Mouse (Mus musculus): ENCODE data around the gene Adam15. TPM values are rescaled to one million over a fixed set of nuclear protein-coding genes. Genes with fewer than 3 reads are reported as not detected.

Gene Adam15
- polyA plus RNA-seq, 2 experiments: 45.9 to 80.4 TPM

DNA sequence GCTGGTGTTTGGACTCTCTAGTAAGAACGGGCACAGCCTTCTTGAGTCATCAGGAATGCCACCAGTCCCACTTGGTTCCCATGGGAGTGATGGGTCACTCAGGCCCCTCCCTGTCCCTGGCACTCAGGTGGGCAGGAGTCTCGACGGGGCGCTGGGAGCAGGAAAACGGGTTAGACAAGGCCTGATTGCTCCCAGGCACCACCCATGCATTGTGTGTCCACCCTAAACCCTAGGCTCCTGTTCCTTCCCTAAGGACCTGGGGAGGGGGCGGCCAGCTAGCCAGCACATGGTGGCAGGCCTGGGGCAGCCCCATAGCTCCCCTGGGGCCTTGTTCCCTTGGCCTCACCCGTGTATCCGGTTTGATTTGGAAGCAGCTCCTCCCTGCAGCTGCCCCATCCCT lies 31.5 kb downstream of the Adam15 start:
- Histone ChIP-seq H3K4me3 (replicated peaks; ENCODE audit: low read length) (no peak overlapping the region), H3K27me3 (ENCODE audit: control insufficient read depth, insufficient read depth, low read length) (peaks cover 10% of the 10 kb centered on the region)
- TF ChIP-seq POLR2A (IDR thresholded peaks at IDR 0.05; ENCODE audit: borderline replicate concordance, extremely low read depth, insufficient read depth, insufficient read length): no peak

GRCm38 (mm10) chr3:89317246-89317645 lies 32.5 kb downstream of the Adam15 start:
- Histone ChIP-seq H3K4me3 (replicated peaks; ENCODE audit: low read length) (no peak overlapping the region), H3K9me3 (ENCODE audit: control insufficient read depth, low read length) (no peaks in the 10 kb centered on the region), H3K27ac (replicated peaks; ENCODE audit: low read depth, low read length) (no peak overlapping the region), H3K4me2 (replicated peaks; ENCODE audit: low read depth, low read length, severe bottlenecking) (no peak overlapping the region), H3K27me3 (ENCODE audit: control insufficient read depth, insufficient read depth, low read length) (peaks cover 10% of the 10 kb centered on the region), H3K9ac (ENCODE audit: low read depth, low read length, severe bottlenecking) (no peak overlapping the region; the same call in 1 of the 2 replicates), H3K4me1 (ENCODE audit: control insufficient read depth, insufficient read depth, low read length) (peaks cover 51% of the 10 kb centered on the region), H3K36me3 (ENCODE audit: control insufficient read depth, insufficient read depth, low read length) (peaks cover 6% of the 10 kb centered on the region; the same call in 1 of the 2 replicates)
- 53% methylated on average over 6 of the region's 6 CpGs for WGBS
- no peak for TF ChIP-seq POLR2A (IDR thresholded peaks at IDR 0.05; ENCODE audit: borderline replicate concordance, extremely low read depth, insufficient read depth, insufficient read length)
- ATAC-seq (ENCODE audit: low FRiP score, low read depth): no peak
- DNase-seq (ENCODE audit: low spot score): no peak

More for the DNA sequence above, 31.5 kb downstream of the Adam15 start:
- WGBS: 67% methylated on average over 8 of the region's 8 CpGs
- Histone ChIP-seq H3K36me3 (ENCODE audit: control insufficient read depth, insufficient read depth, low read length) (peaks cover 6% of the 10 kb centered on the region; the same call in 1 of the 2 replicates), H3K4me1 (ENCODE audit: control insufficient read depth, insufficient read depth, low read length) (peaks cover 53% of the 10 kb centered on the region), H3K9me3 (ENCODE audit: control insufficient read depth, low read length) (no peaks in the 10 kb centered on the region), H3K4me2 (replicated peaks; ENCODE audit: low read depth, low read length, severe bottlenecking) (no peak overlapping the region), H3K27ac (replicated peaks; ENCODE audit: low read depth, low read length) (no peak overlapping the region), H3K9ac (ENCODE audit: low read depth, low read length, severe bottlenecking) (no peak overlapping the region)
- DNase-seq (ENCODE audit: low spot score) (no peak), ATAC-seq (ENCODE audit: low FRiP score, low read depth) (no peak)

DNA sequence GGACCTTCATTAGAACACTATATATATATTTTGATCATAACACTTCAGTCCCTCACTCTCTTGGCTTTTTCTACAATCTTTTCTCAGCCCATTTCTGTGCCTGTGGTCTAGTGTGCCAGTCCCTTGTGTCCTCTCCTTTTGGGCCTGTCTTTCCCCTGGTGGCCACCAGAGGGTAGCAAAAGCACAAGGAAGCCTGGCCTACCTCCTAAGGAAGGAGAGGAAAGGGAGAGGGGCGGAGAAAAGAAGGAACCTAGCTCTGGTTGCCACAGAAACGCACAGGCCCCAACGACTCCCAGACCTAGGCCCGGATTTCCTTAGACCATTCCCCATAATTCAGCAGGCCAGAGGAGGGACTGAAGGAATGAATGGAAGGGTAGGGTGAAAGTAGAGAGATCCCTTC lies 33.0 kb downstream of the Adam15 start:
- H3K4me3 ChIP-seq (replicated peaks; ENCODE audit: low read length): no peak overlapping the region
- 2% methylated on average over 4 of the region's 4 CpGs for WGBS
- H3K4me2 ChIP-seq (replicated peaks; ENCODE audit: low read depth, low read length, severe bottlenecking): peak overlapping the region; percentile 25; the same call in 1 of the 2 replicates
- ATAC-seq (ENCODE audit: low FRiP score, low read depth) (peak; percentile 41; the same call in 1 of the 2 replicates), DNase-seq (ENCODE audit: low spot score) (peak; percentile 86)
- peaks cover 51% of the 10 kb centered on the region for H3K4me1 ChIP-seq (ENCODE audit: control insufficient read depth, insufficient read depth, low read length)
- H3K9me3 ChIP-seq (ENCODE audit: control insufficient read depth, low read length): no peaks in the 10 kb centered on the region
- no peak overlapping the region for H3K9ac ChIP-seq (ENCODE audit: low read depth, low read length, severe bottlenecking)
- peaks cover 10% of the 10 kb centered on the region for H3K27me3 ChIP-seq (ENCODE audit: control insufficient read depth, insufficient read depth, low read length)
- H3K27ac ChIP-seq (replicated peaks; ENCODE audit: low read depth, low read length): no peak overlapping the region
- no peak for TF ChIP-seq POLR2A (IDR thresholded peaks at IDR 0.05; ENCODE audit: borderline replicate concordance, extremely low read depth, insufficient read depth, insufficient read length)
- H3K36me3 ChIP-seq (ENCODE audit: control insufficient read depth, insufficient read depth, low read length): peaks cover 6% of the 10 kb centered on the region; the same call in 1 of the 2 replicates

GRCm38 (mm10) chr3:89315930-89316831 lies 33.6 kb downstream of the Adam15 start:
- H3K9me3 ChIP-seq (ENCODE audit: control insufficient read depth, low read length): no peaks in the 10 kb centered on the region
- DNase-seq (ENCODE audit: low spot score) (no peak), ATAC-seq (ENCODE audit: low FRiP score, low read depth) (no peak)
- no peak for TF ChIP-seq POLR2A (IDR thresholded peaks at IDR 0.05; ENCODE audit: borderline replicate concordance, extremely low read depth, insufficient read depth, insufficient read length)
- H3K9ac ChIP-seq (ENCODE audit: low read depth, low read length, severe bottlenecking): no peak overlapping the region
- 12% methylated on average over 37 of the region's 40 CpGs for WGBS
- H3K4me3 ChIP-seq (replicated peaks; ENCODE audit: low read length): peak overlapping the region; percentile 26; the same call in 1 of the 2 replicates
- peaks cover 44% of the 10 kb centered on the region for H3K4me1 ChIP-seq (ENCODE audit: control insufficient read depth, insufficient read depth, low read length)
- peaks cover 10% of the 10 kb centered on the region for H3K27me3 ChIP-seq (ENCODE audit: control insufficient read depth, insufficient read depth, low read length)
- H3K36me3 ChIP-seq (ENCODE audit: control insufficient read depth, insufficient read depth, low read length): peaks cover 6% of the 10 kb centered on the region; the same call in 1 of the 2 replicates
- no peak overlapping the region for H3K27ac ChIP-seq (replicated peaks; ENCODE audit: low read depth, low read length)
- peak overlapping the region; percentile 45 for H3K4me2 ChIP-seq (replicated peaks; ENCODE audit: low read depth, low read length, severe bottlenecking)

DNA sequence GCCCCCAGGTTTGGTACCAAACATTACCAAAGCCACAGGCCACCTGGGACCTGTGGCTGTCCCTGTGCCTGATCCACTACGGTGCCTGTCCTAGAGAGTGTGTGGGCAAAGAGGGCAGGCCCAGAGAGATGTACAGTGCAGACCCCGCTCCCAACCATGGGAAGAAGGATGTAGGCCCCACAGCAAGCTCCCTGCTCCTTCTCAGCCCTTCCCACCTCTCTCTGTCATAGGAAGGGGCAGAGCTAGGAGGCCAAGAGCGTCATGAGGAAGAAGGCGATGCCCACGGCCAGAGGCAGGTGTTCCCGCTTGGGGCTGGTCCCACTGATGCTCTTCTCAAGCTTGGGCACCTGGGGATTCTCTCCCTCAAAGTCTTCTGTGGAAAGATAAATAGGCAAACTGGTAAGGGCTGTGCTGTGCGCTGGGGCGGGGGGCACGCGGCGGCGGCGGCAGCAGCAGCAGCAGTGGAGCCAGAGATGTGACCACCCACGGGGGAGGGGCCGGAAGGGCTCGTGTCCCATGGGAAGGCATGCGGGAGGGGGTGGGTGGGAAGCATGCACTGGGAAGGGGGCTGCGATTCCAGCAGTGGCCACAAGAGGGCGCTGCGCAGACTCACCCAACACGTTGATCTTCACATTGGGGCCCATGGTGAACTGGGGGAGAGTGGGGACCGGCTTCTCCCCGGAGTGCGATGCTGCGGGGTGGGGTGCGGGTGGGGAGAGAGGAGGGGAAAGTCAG lies 34.4 kb downstream of the Adam15 start:
- H3K4me2 ChIP-seq (replicated peaks; ENCODE audit: low read depth, low read length, severe bottlenecking): peak overlapping the region; percentile 45
- ATAC-seq (ENCODE audit: low FRiP score, low read depth) (0 out of 2 replicates have a peak, but pooled peaks have one; percentile 16), DNase-seq (ENCODE audit: low spot score) (peak; percentile 73)
- H3K27ac ChIP-seq (replicated peaks; ENCODE audit: low read depth, low read length): no peak overlapping the region
- TF ChIP-seq POLR2A (IDR thresholded peaks at IDR 0.05; ENCODE audit: borderline replicate concordance, extremely low read depth, insufficient read depth, insufficient read length): no peak
- H3K4me3 ChIP-seq (replicated peaks; ENCODE audit: low read length): peak overlapping the region; percentile 26
- H3K4me1 ChIP-seq (ENCODE audit: control insufficient read depth, insufficient read depth, low read length): peaks cover 36% of the 10 kb centered on the region
- peak overlapping the region; percentile 32; the same call in 1 of the 2 replicates for H3K9ac ChIP-seq (ENCODE audit: low read depth, low read length, severe bottlenecking)
- H3K27me3 ChIP-seq (ENCODE audit: control insufficient read depth, insufficient read depth, low read length): peaks cover 10% of the 10 kb centered on the region
- peaks cover 6% of the 10 kb centered on the region; the same call in 1 of the 2 replicates for H3K36me3 ChIP-seq (ENCODE audit: control insufficient read depth, insufficient read depth, low read length)
- no peaks in the 10 kb centered on the region for H3K9me3 ChIP-seq (ENCODE audit: control insufficient read depth, low read length)
- WGBS: 14% methylated on average over 17 of the region's 26 CpGs
